Mouse (Mus musculus) gastrocnemius, postnatal 36 days (tissue): ENCODE data around the gene Wnt9a. TPM values are rescaled to one million over a fixed set of nuclear protein-coding genes. Genes with fewer than 3 reads are reported as not detected.
"Not testable (repeated sequence)": the region's sequence is repeated elsewhere in the genome, so short reads cannot be mapped to it uniquely, and the experiment has no call there.

Experiments used
- DNase-seq, 2 experiments: peaks; one replicate each; pipeline ENCODE4 v3.0.0; 2022
- intact Hi-C: fragments of 180-260 bp; cut with DNase I; formaldehyde crosslinking; loops from one replicate; pipeline ENCODE4 v1.15.1; 2025
- total RNA-seq, 2 experiments: library from RNA; stranded (reverse); gene quantifications; 2 replicates each; pipeline ENCODE4 v1.2.3; 2021

Wnt9a gene
- total RNA-seq, 2 experiments from 2014 or later: 8.4 to 9.5 TPM

GRCm38 (mm10) chr11:59301053-59301452 lies 5.7 kb upstream of the Wnt9a start:
- DNase-seq, intact Hi-C loops: not testable (repeated sequence)

- intact Hi-C loops: loop anchor here (2.0 kb wide), 1 partner anchor 180 kb away; no protein-coding TSS in a partner anchor
- peak; percentile 71 to 81 for DNase-seq
Observed at GRCm38 (mm10) chr11:59302700-59303569, 3.8 kb upstream of the Wnt9a start.

- intact Hi-C loops: loop anchor here (5.0 kb wide), 1 partner anchor 42 kb away; no protein-coding TSS in a partner anchor
- DNase-seq: no peak
Observed at GRCm38 (mm10) chr11:59305008-59305820, 1.5 kb upstream of the Wnt9a start.

DNA sequence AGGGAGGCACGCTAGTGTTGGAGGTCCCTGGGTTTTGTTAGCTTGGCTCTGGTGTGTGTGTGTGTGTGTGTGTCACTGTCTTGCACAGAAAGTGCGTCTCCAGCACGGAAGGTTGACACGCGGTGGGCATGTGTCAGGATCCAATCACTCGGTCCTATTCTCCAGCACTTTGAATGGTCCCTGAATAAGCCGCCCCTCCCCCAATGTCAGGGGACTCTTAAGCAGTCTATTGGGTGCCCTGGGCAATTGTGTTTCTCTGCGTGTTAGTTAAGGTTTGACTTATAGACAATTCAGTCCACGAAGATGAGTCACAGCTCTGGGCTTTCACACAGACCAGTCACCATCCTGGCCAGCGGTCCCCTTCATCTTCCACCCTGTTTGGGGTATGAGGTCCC lies 910 bp upstream of the Wnt9a start:
- no peak for DNase-seq
- intact Hi-C loops: loop anchor here (5.0 kb wide), 1 partner anchor 41 kb away; no protein-coding TSS in a partner anchor

GRCm38 (mm10) chr11:59307422-59308163 lies 865 bp downstream of the Wnt9a start:
- DNase-seq: peak; percentile 78 to 80
- intact Hi-C loops: loop anchor here (1.0 to 5.0 kb wide), 2 partner anchors 23 to 40 kb away; no protein-coding TSS in a partner anchor

- no peak for DNase-seq
- intact Hi-C loops: loop anchor here (5.0 kb wide), 1 partner anchor 39 kb away; no protein-coding TSS in a partner anchor
Observed at GRCm38 (mm10) chr11:59308164-59308542, 1.4 kb downstream of the Wnt9a start.

DNA sequence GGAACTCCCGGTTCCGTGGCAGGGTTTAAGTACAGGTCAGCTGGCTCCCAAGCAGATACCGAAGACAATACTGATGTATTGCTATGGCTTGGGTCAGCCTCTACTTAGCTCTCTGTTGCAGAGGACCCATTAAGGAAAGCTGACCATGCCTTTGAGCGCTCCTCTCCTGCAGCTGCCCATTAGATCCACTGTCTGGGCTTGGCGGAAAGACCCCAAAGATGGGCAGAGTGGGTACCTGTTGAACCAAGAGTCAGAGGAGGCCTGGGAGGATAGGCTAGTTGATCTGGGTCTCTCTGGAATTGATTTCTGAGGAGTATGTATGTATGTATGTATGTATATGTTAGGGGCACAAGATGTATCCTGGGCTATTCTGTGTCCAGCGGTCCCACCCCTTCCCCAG lies 1.9 kb downstream of the Wnt9a start:
- DNase-seq: no peak
- intact Hi-C loops: loop anchor here (5.0 kb wide), 1 partner anchor 39 kb away; no protein-coding TSS in a partner anchor

- DNase-seq: peak; percentile 66 to 72
- intact Hi-C loops: loop anchor here (5.0 kb wide), 1 partner anchor 38 kb away; no protein-coding TSS in a partner anchor
Observed at GRCm38 (mm10) chr11:59309106-59309805, 2.5 kb downstream of the Wnt9a start.

DNA sequence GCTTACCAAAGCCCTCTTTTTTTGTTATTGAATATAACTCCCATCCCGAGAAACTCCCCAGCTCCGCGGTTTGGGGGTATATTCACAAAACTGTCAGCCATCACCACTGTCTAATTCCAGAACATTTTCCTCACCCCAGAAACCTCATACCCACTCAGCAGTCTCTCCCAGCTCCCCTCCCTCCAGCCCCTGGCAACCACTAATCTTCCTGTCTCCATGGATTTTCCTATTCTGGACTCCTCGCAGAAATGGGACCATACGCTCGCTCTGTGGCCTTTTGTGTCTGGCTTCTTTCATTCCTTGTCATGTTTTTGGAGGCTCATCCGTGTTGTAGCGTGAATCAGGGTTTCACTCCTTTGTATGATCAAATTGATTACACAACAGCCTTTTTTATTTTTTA lies 3.2 kb downstream of the Wnt9a start:
- no peak for DNase-seq
- intact Hi-C loops: loop anchor here (5.0 kb wide), 1 partner anchor 37 kb away; no protein-coding TSS in a partner anchor

GRCm38 (mm10) chr11:59312060-59312459 lies 5.3 kb downstream of the Wnt9a start:
- no peak for DNase-seq
- intact Hi-C loops: no loop called here

- intact Hi-C loops: no loop called here
- no peak for DNase-seq
Observed at GRCm38 (mm10) chr11:59312501-59312900, 5.8 kb downstream of the Wnt9a start.

- DNase-seq: peak in 1 of 2 experiments; percentile 49
- intact Hi-C loops: no loop called here
Observed at GRCm38 (mm10) chr11:59313029-59313811, 6.5 kb downstream of the Wnt9a start.

DNA sequence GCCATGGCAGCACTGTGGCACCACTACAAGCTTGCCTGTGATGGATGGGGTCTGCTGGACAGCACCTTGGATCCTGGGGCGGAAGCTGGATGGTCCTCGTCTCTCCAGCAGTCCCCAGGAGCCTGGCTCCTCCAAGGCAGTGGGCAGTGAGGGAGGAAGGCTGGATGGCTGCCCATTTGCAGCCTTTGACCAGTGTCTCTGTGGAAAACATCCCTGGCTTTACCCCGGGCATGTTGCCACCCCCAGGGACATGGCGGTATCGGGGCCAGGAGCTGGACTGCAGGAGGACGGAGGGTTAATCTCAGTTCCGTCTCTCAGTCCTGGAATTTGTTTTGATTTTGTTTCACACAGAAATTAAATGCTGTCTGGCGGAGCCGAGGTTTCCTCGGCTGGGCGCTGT lies 7.2 kb downstream of the Wnt9a start:
- peak in 1 of 2 experiments; percentile 47 for DNase-seq
- intact Hi-C loops: no loop called here

GRCm38 (mm10) chr11:59316517-59316916 lies 9.8 kb downstream of the Wnt9a start:
- DNase-seq: no peak
- intact Hi-C loops: no loop called here

DNA sequence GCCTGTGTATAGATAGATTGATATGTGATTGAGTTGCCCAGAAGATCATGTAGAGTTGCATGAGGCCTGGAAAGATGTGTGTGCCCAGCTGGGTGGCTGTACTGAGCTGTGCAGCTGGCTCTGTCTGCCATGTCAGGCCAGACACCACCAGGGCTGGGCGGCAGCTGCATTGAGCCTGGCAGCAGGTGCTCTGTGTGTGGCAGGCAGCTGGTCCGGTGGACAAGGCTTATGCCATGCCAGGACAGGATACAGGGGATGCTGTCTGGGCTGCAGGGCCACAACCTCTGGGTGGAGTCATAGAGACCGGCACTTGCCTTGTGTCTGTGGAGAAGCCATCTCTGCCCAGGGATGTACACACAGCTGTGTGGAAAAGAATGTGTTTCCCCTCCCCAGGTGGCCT lies 16.3 kb downstream of the Wnt9a start:
- DNase-seq: no peak

DNA sequence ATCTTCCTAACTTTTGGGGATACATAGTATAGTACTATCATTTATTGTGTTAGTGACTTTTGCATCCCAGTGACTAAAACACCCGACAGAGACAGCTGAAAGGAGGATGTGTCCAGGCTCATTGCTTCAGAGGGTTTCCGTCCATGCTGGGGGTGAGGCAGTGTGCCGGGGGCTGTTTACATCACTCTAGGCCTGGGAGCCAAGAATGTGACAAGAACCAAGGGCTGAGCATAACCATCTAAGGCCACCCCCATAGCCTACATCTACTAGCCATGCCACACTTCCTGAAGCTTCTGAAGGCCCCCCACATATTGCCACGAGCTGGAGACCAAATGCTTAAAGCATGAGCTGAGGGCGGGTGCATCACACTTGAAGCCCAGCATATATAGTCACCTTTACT lies 18.0 kb downstream of the Wnt9a start:
- no peak for DNase-seq
- intact Hi-C loops: no loop called here

More for the DNA sequence above, 16.3 kb downstream of the Wnt9a start:
- intact Hi-C loops: no loop called here

GRCm38 (mm10) chr11:59327625-59328024 lies 20.9 kb downstream of the Wnt9a start:
- intact Hi-C loops: no loop called here
- no peak for DNase-seq

DNA sequence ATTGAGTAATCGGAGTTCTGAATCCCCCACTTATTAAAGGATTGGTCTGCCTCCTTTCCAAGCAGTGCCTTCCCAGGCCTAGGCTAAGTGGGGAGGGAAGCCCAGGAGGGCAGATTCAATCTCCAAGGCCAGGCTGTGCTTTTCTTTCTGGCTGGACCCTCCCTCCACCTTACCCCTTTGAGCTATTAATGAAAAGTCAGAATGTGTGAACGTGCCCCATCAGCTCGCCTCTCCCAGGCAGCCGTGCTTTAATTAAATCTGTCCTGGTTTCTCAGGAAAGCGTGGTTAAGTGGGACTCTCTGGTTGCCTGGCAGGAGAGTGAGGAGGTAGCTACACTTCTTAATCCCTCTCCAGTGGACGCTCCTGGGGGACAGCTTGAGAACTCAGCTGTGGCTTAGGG lies 22.9 kb downstream of the Wnt9a start:
- intact Hi-C loops: loop anchor here (1.0 kb wide), 1 partner anchor 22 kb away; no protein-coding TSS in a partner anchor
- no peak for DNase-seq

- intact Hi-C loops: loop anchor here (1.0 kb wide), 1 partner anchor 23 kb away; no protein-coding TSS in a partner anchor
- DNase-seq: peak; percentile 74 to 78
Observed at GRCm38 (mm10) chr11:59330560-59330959, 23.8 kb downstream of the Wnt9a start.
